Mouse (Mus musculus): ENCODE results near the gene Wdr74. TPM values are rescaled to one million over a fixed set of nuclear protein-coding genes. Genes with fewer than 3 reads are reported as not detected.

The Wdr74 gene
- total RNA-seq, 2 experiments from 2014 or later: 30.3 to 38.5 TPM

DNA sequence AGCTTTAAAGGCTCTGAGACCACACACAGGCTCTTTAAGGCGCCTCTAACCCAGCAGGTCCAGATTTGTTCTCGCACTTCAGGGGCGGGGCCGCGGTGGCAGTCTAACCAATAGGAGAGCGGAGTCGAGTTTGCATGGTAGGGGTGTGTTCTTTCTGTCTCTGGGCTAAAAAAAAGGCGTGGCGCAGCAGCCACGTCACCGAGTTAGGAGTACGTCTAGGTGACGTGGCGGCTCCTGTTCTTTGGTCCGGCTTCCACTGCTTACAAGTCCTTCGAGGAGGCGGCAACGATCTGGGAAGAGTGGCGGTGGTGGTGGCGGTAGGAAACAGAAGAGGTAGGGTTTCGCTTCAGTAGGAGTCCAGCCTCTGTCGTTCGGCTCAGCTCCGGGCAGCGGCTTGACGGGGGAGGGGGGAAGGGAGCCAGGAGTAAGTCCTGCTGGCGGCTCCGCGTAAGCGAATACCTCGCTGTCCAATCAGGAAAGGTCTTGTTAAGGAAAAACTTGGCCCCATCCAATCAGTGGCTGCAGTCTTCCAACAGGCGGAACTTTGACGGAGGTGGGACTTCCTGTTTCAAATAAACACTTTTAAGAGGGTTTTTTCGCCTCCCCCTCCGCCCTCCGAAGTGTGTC lies 5.7 kb downstream of the Wdr74 start, which contains the start of gene Stx5a:
Gene Stx5a (plus strand): TSS at position 171 of the 627 bp plus-strand sequence.
- ATAC-seq (ENCODE audit: poor library complexity, severe bottlenecking): peak; percentile 95

DNA sequence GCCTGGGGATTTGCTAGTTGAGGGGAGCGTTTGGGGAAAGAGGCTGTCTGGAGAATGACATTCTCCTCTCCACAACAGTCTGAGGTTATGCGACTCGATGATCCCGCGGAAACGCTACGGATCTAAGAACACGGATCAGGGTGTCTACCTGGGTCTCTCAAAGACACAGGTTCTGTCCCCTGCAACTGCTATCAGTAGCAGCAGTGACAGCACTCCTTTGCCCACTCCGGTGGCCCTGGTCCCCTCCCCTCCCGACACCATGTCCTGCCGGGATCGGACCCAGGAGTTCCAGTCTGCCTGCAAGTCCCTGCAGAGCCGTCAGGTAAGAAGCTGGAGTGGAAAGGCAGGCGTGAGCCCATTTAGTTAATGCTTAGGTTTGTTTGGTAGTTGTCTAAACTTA lies 6.5 kb downstream of the Wdr74 start:
- ATAC-seq (ENCODE audit: poor library complexity, severe bottlenecking): no peak

DNA sequence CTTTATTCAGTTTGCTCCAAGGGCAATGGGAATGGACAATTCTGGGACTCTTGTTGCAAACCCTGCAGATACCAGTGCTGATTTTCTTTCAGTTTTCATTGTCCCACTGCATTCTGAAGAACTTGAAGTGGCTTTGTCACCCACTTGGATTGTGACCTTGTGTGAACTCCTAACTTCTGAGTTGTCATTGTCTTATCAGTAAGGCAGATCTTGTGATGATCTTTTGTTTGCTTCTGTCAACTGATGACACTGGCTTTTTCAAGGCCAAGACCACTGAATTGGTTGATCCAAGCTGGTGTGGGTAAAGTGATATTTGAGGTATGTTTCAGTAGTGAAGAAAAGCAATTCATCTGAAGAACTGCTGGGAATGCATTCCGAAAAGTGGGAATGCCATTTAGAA lies 9.8 kb downstream of the Wdr74 start:
- ATAC-seq (ENCODE audit: poor library complexity, severe bottlenecking): no peak

GRCm38 (mm10) chr19:8747368-8747767 lies 11.7 kb downstream of the Wdr74 start:
- ATAC-seq (ENCODE audit: poor library complexity, severe bottlenecking): no peak

DNA sequence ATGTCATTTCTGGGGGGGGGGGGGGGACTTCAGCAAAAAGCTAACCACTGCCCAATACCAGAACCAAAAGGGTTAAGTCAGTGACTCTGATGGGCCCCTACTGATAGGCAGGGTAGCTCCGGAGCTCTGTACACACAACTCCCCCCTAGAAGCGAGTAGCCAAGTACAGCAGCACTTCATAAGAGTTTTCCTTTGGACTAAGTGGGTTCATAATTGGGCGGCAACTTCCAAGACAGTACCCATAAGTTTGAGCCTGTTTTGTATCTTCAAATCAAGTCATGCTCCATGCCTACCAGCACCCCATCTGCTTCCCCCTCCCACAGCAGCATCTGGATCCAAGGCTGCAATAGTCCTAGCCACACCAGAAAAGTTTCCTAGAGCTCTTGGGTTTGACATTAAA lies 20.0 kb downstream of the Wdr74 start:
- no peak for ATAC-seq (ENCODE audit: poor library complexity, severe bottlenecking)

DNA sequence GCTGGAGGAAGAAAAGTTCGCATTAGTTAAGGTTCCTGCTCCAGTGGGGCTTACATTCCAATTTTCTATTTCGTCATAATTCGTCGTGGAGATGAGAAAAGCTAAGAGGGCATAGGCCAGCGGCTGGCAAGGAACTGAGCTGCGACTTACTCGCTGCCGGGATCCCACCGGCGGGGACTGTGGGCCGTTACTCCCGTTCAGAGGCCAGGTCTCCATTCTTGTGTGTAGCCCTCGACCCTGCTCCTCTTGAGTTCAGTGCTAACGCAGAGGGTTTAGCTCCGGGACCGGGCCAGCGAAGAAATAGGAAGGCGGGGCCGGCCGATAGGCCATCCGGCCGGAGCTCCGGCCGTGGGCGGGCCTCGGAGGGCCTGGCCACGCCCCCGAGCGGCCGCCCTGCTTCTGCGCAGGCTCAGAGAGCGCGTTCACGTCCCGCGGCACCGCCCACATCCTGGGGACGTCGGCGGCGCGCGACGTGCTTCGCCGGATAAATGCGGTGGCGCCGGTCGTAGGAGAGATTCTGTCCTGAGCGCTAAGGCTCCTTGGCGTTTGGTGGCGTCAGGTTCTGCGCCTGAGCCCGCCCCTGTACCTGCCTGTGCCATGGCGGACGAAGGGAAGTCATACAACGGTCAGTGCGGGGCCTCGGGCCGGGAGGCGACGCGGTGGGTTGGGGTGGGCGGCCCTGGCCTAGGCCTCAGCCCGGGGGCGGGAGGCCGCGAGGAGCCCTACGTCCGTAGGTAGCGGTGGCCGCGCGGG lies 21.2 kb downstream of the Wdr74 start, which contains the start of gene Nxf1:
Gene Nxf1 (plus strand): TSS at position 439 of the 753 bp plus-strand sequence.
- peak; percentile 96 for ATAC-seq (ENCODE audit: poor library complexity, severe bottlenecking)

DNA sequence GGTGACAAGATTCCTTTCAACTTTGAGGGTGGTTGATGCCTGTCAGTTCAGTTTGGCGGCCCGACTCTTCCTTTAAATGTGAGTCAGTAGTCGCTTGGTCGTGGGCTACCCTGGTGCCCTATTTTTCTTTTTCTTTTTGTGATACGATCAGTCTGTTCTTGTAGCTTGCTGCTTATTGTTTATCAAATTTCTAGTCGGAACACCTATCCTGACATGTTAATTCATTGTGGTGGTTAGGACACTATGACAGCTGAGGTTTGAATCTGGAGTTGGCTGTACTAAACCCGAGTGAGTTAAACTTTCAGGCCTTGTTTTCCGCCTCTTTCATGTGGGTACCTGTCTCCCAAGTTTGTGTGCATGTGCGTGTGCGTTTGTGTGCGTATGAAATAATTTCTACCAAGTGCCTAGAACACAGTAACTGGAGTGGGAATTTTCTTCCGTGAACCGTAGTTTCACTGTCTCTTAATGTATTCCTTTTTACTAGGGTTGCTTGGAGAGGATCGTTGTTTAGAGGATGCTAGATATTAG lies 21.9 kb downstream of the Wdr74 start:
- ATAC-seq (ENCODE audit: poor library complexity, severe bottlenecking): no peak

DNA sequence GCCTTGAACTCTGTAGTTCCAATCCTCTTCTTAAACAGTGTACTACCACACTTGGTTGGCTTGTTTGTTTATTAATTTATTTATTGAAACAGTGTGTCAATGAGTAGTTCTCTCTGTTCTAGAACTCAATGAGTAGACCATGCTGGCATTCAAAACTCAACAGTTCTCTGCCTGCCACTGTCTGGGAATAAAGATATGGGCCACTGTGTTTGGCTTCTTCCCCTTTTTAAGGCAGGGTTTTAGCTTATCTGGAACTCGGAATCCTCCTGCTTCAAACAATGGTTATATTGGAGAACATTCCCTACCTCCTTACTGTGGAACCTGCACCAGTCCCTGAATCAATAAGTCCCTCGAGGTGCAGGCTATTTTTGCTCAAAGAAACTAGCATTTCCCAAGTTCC lies 23.3 kb downstream of the Wdr74 start:
- ATAC-seq (ENCODE audit: poor library complexity, severe bottlenecking): no peak

GRCm38 (mm10) chr19:8760757-8761156 lies 25.1 kb downstream of the Wdr74 start:
- no peak for ATAC-seq (ENCODE audit: poor library complexity, severe bottlenecking)

DNA sequence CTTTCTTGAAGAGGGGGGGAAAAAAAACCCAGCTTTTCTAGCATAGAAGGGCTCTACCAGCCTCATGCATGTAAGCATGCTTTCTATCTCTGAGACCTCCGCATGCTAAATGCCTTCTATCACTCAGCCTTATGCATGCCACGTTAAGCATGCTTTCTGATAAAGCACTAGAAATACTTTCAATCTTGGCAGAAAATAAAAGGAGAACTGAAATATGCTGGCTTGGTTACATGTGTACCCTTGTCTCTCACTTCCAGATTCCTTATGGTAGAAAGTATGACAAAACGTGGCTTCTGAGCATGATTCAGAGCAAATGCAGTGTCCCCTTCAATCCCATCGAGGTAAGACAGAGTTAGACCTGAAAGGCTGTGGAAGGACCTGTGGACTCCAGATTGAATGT lies 27.6 kb downstream of the Wdr74 start:
- ATAC-seq (ENCODE audit: poor library complexity, severe bottlenecking): peak; percentile 35; the same call in 1 of the 2 replicates

DNA sequence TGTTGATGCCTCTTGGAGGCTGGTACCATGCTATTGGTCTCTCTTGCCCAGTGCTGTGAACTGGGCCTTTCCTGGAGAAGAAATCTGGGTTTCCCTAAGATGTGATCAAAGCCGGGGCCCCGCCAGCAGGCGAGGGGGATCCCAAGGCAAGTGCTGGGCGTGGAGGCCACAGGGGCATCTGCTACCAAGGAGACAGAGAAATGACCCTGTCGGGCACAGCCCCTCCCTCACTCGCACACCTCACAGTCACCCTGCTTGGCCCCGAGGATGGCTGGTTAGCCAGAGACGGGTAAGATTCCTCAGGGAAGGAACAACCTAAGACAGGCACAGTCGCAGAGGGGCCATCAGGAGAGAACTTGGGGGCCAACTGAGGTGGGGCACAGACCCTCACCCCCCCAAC lies 29.9 kb downstream of the Wdr74 start:
- ATAC-seq (ENCODE audit: poor library complexity, severe bottlenecking): no peak

- peak; percentile 76 for ATAC-seq (ENCODE audit: poor library complexity, severe bottlenecking)
These were observed 35.1 kb downstream of the Wdr74 start, which contains the start of gene Tmem223 for GRCm38 (mm10) chr19:8770567-8771270. Gene Tmem223 (plus strand): TSS chr19:8770996.

- no peak for ATAC-seq (ENCODE audit: poor library complexity, severe bottlenecking)
These were observed 37.4 kb downstream of the Wdr74 start for GRCm38 (mm10) chr19:8772996-8773395.

- ATAC-seq (ENCODE audit: poor library complexity, severe bottlenecking): no peak
These were observed 37.8 kb downstream of the Wdr74 start for GRCm38 (mm10) chr19:8773409-8773808.

DNA sequence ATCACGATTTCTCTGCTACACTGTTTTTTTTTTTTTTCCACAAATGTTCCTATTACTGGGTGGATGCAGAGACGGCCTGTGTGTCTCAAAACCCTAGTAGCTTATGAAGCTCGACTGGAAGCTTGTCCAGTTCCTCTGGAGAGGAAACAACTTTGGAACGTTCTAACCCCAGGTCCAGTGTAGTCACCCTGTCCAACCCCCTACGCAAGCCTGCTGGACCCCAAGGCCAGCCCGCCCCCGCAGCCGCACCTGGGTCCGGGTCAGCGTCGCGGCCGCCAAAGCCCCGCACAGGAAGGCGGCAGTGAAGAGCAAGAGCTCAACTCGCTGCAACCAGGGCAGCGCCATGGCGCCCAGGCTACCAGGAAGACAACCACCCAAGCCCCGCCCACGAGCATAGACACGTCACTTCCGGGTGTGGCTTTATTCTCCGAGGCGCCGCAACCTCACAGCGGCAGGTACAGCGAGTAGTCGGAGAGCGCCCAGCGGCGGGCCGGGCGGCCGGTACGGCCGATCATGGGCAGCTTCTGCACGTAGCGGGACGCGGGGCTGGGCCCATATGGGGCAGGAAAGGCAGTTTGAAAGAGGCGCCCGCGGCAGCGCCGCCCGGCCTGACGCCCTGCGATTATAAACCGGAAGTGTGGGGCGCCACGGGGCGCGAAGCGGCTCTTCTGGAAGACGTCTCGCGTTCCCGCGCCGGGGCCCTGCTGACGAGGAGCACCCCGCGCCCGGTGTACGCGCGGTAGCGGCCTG lies 38.6 kb downstream of the Wdr74 start, which contains the start of gene Tmem179b:
Gene Tmem179b (minus strand): TSS at position 382 of the 750 bp plus-strand sequence.
- peak; percentile 92 for ATAC-seq (ENCODE audit: poor library complexity, severe bottlenecking)

DNA sequence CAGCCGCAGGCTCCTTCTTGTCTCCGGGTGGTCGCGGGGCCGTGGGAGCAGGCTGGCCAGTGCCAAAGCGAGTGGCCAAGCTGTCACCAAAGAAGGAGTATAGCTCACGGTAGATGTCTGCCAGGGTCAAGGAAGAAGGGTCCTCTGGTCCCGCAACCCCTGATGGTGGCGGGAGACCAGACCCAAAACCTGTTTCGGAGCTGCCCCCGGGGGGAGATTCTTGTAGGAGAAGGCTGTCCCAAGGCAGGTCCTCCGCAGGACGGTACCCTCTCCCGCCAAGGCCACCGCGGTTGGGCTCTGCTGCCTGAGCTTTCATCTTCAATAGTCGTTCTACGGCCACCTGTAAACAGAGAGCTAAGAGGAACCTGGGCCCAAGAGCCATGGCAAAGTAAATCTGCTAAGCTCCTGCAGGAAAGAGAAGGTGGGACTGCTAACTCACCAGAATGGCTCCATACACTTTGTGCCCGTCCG lies 39.4 kb downstream of the Wdr74 start:
- no peak for ATAC-seq (ENCODE audit: poor library complexity, severe bottlenecking)

DNA sequence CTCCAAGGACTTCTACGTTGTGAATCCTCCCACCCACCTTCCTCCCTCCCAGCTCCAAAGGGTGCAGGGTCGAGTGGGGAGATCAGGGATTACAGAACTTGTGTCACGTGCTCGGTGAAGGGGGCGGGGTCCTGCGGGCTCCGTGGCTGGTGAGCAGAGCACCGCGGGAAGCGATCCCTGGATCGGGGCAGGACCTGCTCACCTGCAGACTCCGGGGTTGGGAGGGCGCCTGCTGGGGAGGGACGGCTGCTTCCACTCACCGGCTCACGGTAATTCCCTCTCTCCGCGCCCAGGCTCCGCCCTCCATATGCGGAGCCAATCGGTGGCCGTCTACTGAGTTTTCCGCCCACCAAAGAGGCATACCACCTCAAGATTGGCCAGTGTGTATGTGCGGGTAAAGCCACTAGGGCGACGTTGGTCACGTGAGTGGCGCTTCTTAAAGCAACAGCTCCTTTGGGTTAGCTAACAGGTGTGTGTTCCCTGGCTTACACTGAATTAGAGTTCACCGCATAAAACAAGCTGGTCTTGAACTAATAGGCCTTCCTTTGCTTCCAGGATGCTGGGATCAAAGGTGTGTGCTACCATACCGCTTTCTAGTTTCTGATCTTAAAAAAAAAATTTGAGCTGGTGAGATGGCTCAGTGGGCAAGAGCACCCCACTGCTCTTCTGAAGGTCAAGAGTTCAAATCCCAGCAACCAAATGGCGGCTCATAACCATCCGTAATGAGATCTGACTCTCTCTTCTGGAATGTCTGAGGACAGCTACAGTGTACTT lies 50.6 kb downstream of the Wdr74 start, which contains the start of gene Taf6l:
Gene Taf6l (minus strand): TSS at position 410 of the 774 bp plus-strand sequence.
- ATAC-seq (ENCODE audit: poor library complexity, severe bottlenecking): peak; percentile 99

GRCm38 (mm10) chr19:8788521-8788920 lies 52.9 kb downstream of the Wdr74 start:
- ATAC-seq (ENCODE audit: poor library complexity, severe bottlenecking): no peak

DNA sequence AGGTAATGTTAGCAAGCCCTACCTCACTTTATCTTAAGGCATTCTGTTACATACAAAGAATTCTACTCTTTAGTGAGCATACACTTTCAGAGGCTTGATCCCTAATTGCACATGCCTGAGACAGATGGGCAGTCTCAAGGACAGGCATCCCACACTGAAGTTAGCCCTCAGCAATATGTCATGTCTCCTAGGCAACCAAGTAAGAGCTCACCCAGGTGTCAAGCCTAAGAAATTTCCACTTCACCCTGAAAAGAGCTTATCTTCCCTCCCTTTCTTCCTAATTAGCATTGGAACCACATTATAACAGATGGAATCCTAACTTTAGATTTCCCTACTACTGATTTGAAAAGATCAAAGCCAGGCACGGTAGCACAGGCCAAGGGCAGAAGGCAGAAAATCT lies 53.5 kb downstream of the Wdr74 start:
- ATAC-seq (ENCODE audit: poor library complexity, severe bottlenecking): no peak
